Mouse (Mus musculus): Measurements from ENCODE around the gene Gh. TPM values are rescaled to one million over a fixed set of nuclear protein-coding genes. Genes with fewer than 3 reads are reported as not detected.

The Gh gene
- polyA plus RNA-seq (2012; rRNA removed), result not detected in 2 replicates

GRCm38 (mm10) chr11:106301765-106302164 is at the start of gene Gh:
Gene Gh (minus strand): TSS chr11:106301865.

DNA sequence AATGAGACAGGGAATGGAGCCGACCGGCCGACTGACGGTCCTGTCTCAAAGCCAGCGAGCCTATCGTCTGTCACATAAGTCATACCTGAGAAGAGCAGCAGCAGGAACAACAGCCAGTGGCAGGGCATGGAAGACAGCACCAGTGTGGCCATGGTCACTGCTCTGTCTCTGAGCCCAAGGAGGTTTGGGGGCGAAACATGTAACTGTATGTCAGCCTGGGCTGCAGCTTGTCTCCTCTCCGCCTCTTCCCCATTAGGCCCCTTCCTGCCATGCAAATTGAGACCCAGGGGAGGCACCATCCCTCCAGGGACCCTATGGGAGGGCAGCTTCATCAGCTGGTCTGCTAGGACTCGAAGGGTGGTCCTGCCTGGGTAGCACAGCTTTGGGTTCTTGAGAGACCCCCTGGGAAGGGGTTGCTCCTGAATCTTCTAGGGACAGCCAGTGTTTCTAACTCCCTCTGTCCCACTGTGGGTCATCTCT is 12.7 kb upstream of the Gh start, which contains the start of gene Cd79b:
Gene Cd79b (minus strand): TSS at position 430 of the 480 bp plus-strand sequence.

DNA sequence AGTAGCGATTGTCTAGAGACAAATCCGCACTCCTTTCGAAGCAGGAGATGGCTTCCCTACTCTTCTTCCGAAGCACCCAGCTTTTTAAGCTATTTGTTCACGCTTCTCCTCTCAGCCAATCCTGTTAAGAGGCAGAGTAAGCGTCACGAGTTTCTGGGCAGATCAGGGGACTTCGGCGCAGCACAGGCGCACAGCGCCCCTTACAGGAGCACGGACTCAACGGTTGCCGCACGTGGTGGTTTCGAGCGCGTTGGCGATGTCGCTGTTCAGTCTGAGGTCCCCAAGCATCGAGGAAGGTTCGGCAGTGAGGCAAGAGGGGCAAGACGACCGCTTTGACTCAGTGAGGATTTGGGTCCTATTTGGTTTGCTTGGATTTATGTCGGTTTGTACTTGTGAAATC is 25.2 kb downstream of the Gh start, which contains the start of gene Tcam1:
Gene Tcam1 (plus strand): TSS at position 219 of the 400 bp plus-strand sequence.

GRCm38 (mm10) chr11:106272644-106273310 is 28.9 kb downstream of the Gh start, which contains the start of gene Smarcd2:
Gene Smarcd2 (minus strand): TSS chr11:106272972.

DNA sequence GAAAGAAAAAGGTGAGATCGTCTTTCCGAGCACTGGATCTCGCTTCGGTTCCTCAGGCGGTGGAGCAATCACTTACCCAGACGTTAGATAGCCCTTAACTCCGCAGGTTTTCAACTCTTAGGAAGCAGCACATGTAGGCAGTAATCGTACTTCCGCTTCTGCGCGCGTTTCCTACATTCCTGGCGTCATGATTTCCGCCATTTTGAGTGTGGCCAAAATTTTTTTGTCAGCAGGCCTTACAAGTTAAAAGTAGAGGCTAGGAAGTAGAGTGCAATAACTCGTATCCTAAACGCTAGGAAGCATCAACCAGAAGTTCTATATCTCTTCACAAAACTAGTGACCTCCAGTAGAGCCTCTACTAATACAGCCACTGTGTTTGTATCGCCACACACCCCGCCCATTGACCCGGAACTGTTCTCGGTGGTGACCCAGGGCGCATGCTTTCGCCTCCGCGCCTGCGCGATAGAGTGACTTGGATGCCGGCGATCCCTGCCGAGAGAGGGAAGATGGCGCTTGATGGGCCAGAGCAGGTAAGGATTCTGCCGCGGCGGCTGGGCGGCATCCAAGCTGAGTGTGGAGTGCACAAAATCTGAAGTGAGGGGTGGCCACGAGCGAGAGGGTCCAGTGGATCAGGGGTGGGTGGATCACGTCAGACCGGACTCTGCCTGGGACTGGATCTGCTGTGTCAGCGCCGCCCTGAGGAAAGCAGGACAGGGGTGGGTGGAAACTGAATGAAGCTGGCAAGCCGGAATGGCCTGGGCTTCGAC is 45.8 kb downstream of the Gh start, which contains the start of the genes Ftsj3 and Psmc5:
Gene Ftsj3 (minus strand): TSS at position 395 of the 767 bp plus-strand sequence.
Gene Psmc5 (plus strand): TSS at position 470 of the 767 bp plus-strand sequence.

Other genes starting within 250 kb of the Gh start
- 12.3 and 13.9 TPM in 2 replicates for gene Taco1, start 235.8 kb downstream of the Gh start, polyA plus RNA-seq (2012; rRNA removed)
- gene Map3k3, start 217.3 kb downstream of the Gh start, polyA plus RNA-seq (2012; rRNA removed), result 28.1 and 28.5 TPM in 2 replicates
- not detected in 2 replicates for gene Gm10840, start 141.0 kb downstream of the Gh start, polyA plus RNA-seq (2012; rRNA removed)
- 89.2 and 92.8 TPM in 2 replicates for gene Limd2, start 141.0 kb downstream of the Gh start, polyA plus RNA-seq (2012; rRNA removed)
- gene Strada, start 99.7 kb downstream of the Gh start, polyA plus RNA-seq (2012; rRNA removed), result 46.5 and 48.0 TPM in 2 replicates
- 54.8 and 62.3 TPM in 2 replicates for gene Ccdc47, start 85.5 kb downstream of the Gh start, polyA plus RNA-seq (2012; rRNA removed)
- gene Ddx42, start 84.9 kb downstream of the Gh start, polyA plus RNA-seq (2012; rRNA removed), result 49.7 and 52.5 TPM in 2 replicates
- 29.1 and 31.0 TPM in 2 replicates for gene Ftsj3, start 45.8 kb downstream of the Gh start, polyA plus RNA-seq (2012; rRNA removed)
- 179 and 181 TPM in 2 replicates for gene Psmc5, start 45.7 kb downstream of the Gh start, polyA plus RNA-seq (2012; rRNA removed)
- 27.0 and 30.3 TPM in 2 replicates for gene Smarcd2, start 28.9 kb downstream of the Gh start, polyA plus RNA-seq (2012; rRNA removed)
- 0.27 TPM in 2 replicates for gene Tcam1, start 25.2 kb downstream of the Gh start, polyA plus RNA-seq (2012; rRNA removed)
- 0.54 and 0.83 TPM in 2 replicates for gene Cd79b, start 12.9 kb upstream of the Gh start, polyA plus RNA-seq (2012; rRNA removed)
- 0.04 and 0.13 TPM in 2 replicates for gene Scn4a, start 51.4 kb upstream of the Gh start, polyA plus RNA-seq (2012; rRNA removed)
- 0.23 TPM in 1 of 2 replicates, not detected in the other for gene Prr29, start 63.6 kb upstream of the Gh start, polyA plus RNA-seq (2012; rRNA removed)
- gene Icam2, start 86.2 kb upstream of the Gh start, polyA plus RNA-seq (2012; rRNA removed), result 12.2 and 12.7 TPM in 2 replicates
- gene Ern1, start 186.0 kb upstream of the Gh start, polyA plus RNA-seq (2012; rRNA removed), result 8.1 and 8.4 TPM in 2 replicates

Measured in central nervous system, embryonic 18 days (tissue).